Mouse (Mus musculus): ENCODE results near the gene Tbcd. TPM values are rescaled to one million over a fixed set of nuclear protein-coding genes. Genes with fewer than 3 reads are reported as not detected.

The Tbcd gene
- total RNA-seq, 2 experiments from 2014 or later: 45.9 to 48.2 TPM

GRCm38 (mm10) chr11:121519703-121520102 lies 68.0 kb downstream of the Tbcd start:
- intact Hi-C loops (cut with DNase I): no loop called here
- DNase-seq (ENCODE audit: low spot score in 2 of 2): no peak

GRCm38 (mm10) chr11:121520761-121521160 lies 69.0 kb downstream of the Tbcd start:
- intact Hi-C loops (cut with DNase I): no loop called here
- DNase-seq (ENCODE audit: low spot score in 2 of 2): no peak

- DNase-seq (ENCODE audit: low spot score in 2 of 2): no peak
- intact Hi-C loops (cut with DNase I): no loop called here
Observed at GRCm38 (mm10) chr11:121522156-121522762, 70.5 kb downstream of the Tbcd start.

- no peak for DNase-seq (ENCODE audit: low spot score in 2 of 2)
- intact Hi-C loops (cut with DNase I): no loop called here
Observed at GRCm38 (mm10) chr11:121524191-121524590, 72.4 kb downstream of the Tbcd start.

GRCm38 (mm10) chr11:121529747-121530146 lies 78.0 kb downstream of the Tbcd start:
- intact Hi-C loops (cut with DNase I): no loop called here

GRCm38 (mm10) chr11:121536528-121536927 lies 84.8 kb downstream of the Tbcd start:
- intact Hi-C loops (cut with DNase I): no loop called here
- no peak for DNase-seq (ENCODE audit: low spot score in 2 of 2)

More at GRCm38 (mm10) chr11:121529747-121530146, 78.0 kb downstream of the Tbcd start:
- DNase-seq (ENCODE audit: low spot score in 2 of 2): no peak

GRCm38 (mm10) chr11:121542471-121542870 lies 90.7 kb downstream of the Tbcd start:
- intact Hi-C loops (cut with DNase I): no loop called here

GRCm38 (mm10) chr11:121543287-121543856 lies 91.6 kb downstream of the Tbcd start:
- no peak for DNase-seq (ENCODE audit: low spot score in 2 of 2)
- intact Hi-C loops (cut with DNase I): no loop called here

More at GRCm38 (mm10) chr11:121542471-121542870, 90.7 kb downstream of the Tbcd start:
- DNase-seq (ENCODE audit: low spot score in 2 of 2): no peak

- intact Hi-C loops (cut with DNase I): no loop called here
- no peak for DNase-seq (ENCODE audit: low spot score in 2 of 2)
Observed at GRCm38 (mm10) chr11:121543922-121544321, 92.2 kb downstream of the Tbcd start.

GRCm38 (mm10) chr11:121544755-121545397 lies 93.1 kb downstream of the Tbcd start:
- intact Hi-C loops (cut with DNase I): no loop called here
- DNase-seq (ENCODE audit: low spot score in 2 of 2): no peak

GRCm38 (mm10) chr11:121545398-121546034 lies 93.8 kb downstream of the Tbcd start:
- intact Hi-C loops (cut with DNase I): no loop called here
- DNase-seq (ENCODE audit: low spot score in 2 of 2): no peak

GRCm38 (mm10) chr11:121547234-121547633 lies 95.5 kb downstream of the Tbcd start:
- intact Hi-C loops (cut with DNase I): no loop called here

GRCm38 (mm10) chr11:121547925-121548324 lies 96.2 kb downstream of the Tbcd start:
- intact Hi-C loops (cut with DNase I): no loop called here
- DNase-seq (ENCODE audit: low spot score in 2 of 2): no peak

More at GRCm38 (mm10) chr11:121547234-121547633, 95.5 kb downstream of the Tbcd start:
- DNase-seq (ENCODE audit: low spot score in 2 of 2): no peak

- DNase-seq (ENCODE audit: low spot score in 2 of 2): peak; percentile 45 to 61
- intact Hi-C loops (cut with DNase I): no loop called here
Observed at GRCm38 (mm10) chr11:121548996-121549842, 97.5 kb downstream of the Tbcd start.

- DNase-seq (ENCODE audit: low spot score in 2 of 2): no peak
- intact Hi-C loops (cut with DNase I): no loop called here
Observed at GRCm38 (mm10) chr11:121549843-121550647, 98.3 kb downstream of the Tbcd start.

GRCm38 (mm10) chr11:121551206-121551799 lies 99.6 kb downstream of the Tbcd start:
- DNase-seq (ENCODE audit: low spot score in 2 of 2): no peak
- intact Hi-C loops (cut with DNase I): no loop called here

GRCm38 (mm10) chr11:121552167-121552566 lies 100.4 kb downstream of the Tbcd start:
- DNase-seq (ENCODE audit: low spot score in 2 of 2): peak in 1 of 2 experiments; percentile 17
- intact Hi-C loops (cut with DNase I): no loop called here

GRCm38 (mm10) chr11:121552846-121553457 lies 101.2 kb downstream of the Tbcd start:
- intact Hi-C loops (cut with DNase I): no loop called here
- no peak for DNase-seq (ENCODE audit: low spot score in 2 of 2)

Measured in left cerebral cortex, postnatal 14 days (tissue).